In genomic region chr5:116219288-116219687, GRCm38 (mm10) we compare ENCODE assay signal across 12 mouse cellular contexts.
"Had no signal": no experiment of that assay in that cellular context is flagged by ENCODE, and none has a peak within 500 bp of the region (broad histone marks: within the 10 kb centered on the region; RNA-seq: fewer than 3 reads in every experiment).

No protein-coding gene starts in this region.

- H3K4me3 ChIP-seq: kidney, embryonic 15.5 days; left cerebral cortex, adult 2 months; limb, embryonic 10.5 days; liver, embryonic 15.5 days had no signal

- H3K36me3 ChIP-seq: kidney, embryonic 15.5 days; limb, embryonic 10.5 days; liver, embryonic 15.5 days had no signal

- DNase-seq: kidney, adult 2 months; kidney, postnatal 14 days; lung, adult 2 months; lung, postnatal 36 days; right cerebral cortex, postnatal 14 days; thymus, postnatal 36 days had no signal

- H3K9me3 ChIP-seq: kidney, embryonic 15.5 days; limb, embryonic 10.5 days had no signal

- H3K4me2 ChIP-seq: kidney, embryonic 15.5 days; liver, embryonic 11.5 days; liver, embryonic 15.5 days had no signal

- H3K27ac ChIP-seq: kidney, embryonic 15.5 days; left cerebral cortex, adult 2 months; limb, embryonic 10.5 days; liver, embryonic 15.5 days had no signal

- H3K9ac ChIP-seq: kidney, embryonic 15.5 days; liver, embryonic 15.5 days had no signal

- H3K4me1 ChIP-seq: kidney, embryonic 15.5 days; limb, embryonic 10.5 days; liver, embryonic 15.5 days had no signal

- ATAC-seq: lung, postnatal 0 days had no signal

- H3K27me3 ChIP-seq: kidney, embryonic 15.5 days had no signal
